Mouse (Mus musculus) hindbrain, postnatal 0 days (tissue): ENCODE measurements around the gene Tmem88. TPM values are rescaled to one million over a fixed set of nuclear protein-coding genes. Genes with fewer than 3 reads are reported as not detected.

Experiments
- ATAC-seq: fragments of 200-750 bp; cut with Nextera tagmentation; 2 replicates; pipeline ENCODE4 v1.8.0; 2017; ENCODE audit warnings: mild to moderate bottlenecking, moderate TSS enrichment, moderate library complexity
- DNase-seq: peaks from one replicate; pipeline ENCODE4 v3.0.0-alpha.2; 2015; ENCODE audit warnings: low spot score
- H3K27ac ChIP-seq: fragments of 300-500 bp; sonication (generic); 2 replicates; pipeline ENCODE4 v1.5.1; 2014; ENCODE audit warnings: mild to moderate bottlenecking
- H3K27me3 ChIP-seq: fragments of 300-500 bp; sonication (generic); 2 replicates; pipeline ENCODE4 v1.6.1; 2014; ENCODE audit warnings: low read length, mixed read lengths; ENCODE audit not compliant: insufficient read depth
- H3K36me3 ChIP-seq: fragments of 300-500 bp; sonication (generic); 2 replicates; pipeline ENCODE4 v1.6.1; 2014; ENCODE audit warnings: low read length, mixed read lengths; ENCODE audit not compliant: insufficient read depth
- H3K4me1 ChIP-seq: fragments of 300-500 bp; sonication (generic); 2 replicates; pipeline ENCODE4 v1.6.1; 2014; ENCODE audit warnings: antibody characterized with exemption, low read length, mixed read lengths; ENCODE audit not compliant: insufficient read depth
- H3K4me2 ChIP-seq: fragments of 300-500 bp; sonication (generic); 2 replicates; pipeline ENCODE4 v1.6.1; 2014; ENCODE audit warnings: low read depth, mild to moderate bottlenecking, low read length, moderate library complexity, mixed read lengths
- H3K4me3 ChIP-seq: fragments of 300-500 bp; sonication (generic); 2 replicates; pipeline ENCODE4 v1.5.1; 2014; ENCODE audit warnings: low read length
- H3K9ac ChIP-seq: fragments of 300-500 bp; sonication (generic); replicated peaks from 2 replicates; pipeline ENCODE4 v1.6.1; 2014; ENCODE audit warnings: mild to moderate bottlenecking, low read length, moderate library complexity, mixed read lengths
- H3K9me3 ChIP-seq: fragments of 300-500 bp; sonication (generic); 2 replicates; pipeline ENCODE4 v1.6.1; 2016; ENCODE audit warnings: low read length, mixed read lengths
- CTCF ChIP-seq: IDR thresholded peaks from 2 replicates; pipeline ENCODE4 v1.5.1; 2016; ENCODE audit warnings: antibody characterized with exemption, control low read depth, low read depth
- WGBS: fragments of 180-500 bp; shearing (Covaris S2); extraction: QIAGEN DNeasy Blood & Tissue Kit; methylation state at CpG from one replicate; pipeline ENCODE4 v1.1.7; 2014; 5-methylcytosine and 5-hydroxymethylcytosine counted together
- polyA plus RNA-seq: library from polyadenylated mRNA; unstranded; fragments of >200 nt; fragmentation: Nextera tagmentation; extraction: Ambion mirVana; gene quantifications from 2 replicates; pipeline ENCODE4 v1.2.1, GENCODE M21; 2015
- total RNA-seq: library from RNA; depleted of rRNA; stranded (reverse); fragments of >200 nt; gene quantifications from 2 replicates; pipeline ENCODE4 v1.2.3, GENCODE M21; 2014

Tmem88 gene
- total and polyA plus RNA-seq, 2 experiments from 2014 or later = 3.8 to 8.7 TPM

- no peak overlapping the region for H3K4me3 ChIP-seq
- H3K9me3 ChIP-seq = no peaks in the 10 kb centered on the region
- peaks cover 7% of the 10 kb centered on the region; the same call in 1 of the 2 replicates for H3K4me1 ChIP-seq
- ATAC-seq (no peak), DNase-seq (no peak)
- peak overlapping the region; percentile 70 for H3K27ac ChIP-seq
- no peaks in the 10 kb centered on the region for H3K27me3 ChIP-seq
- WGBS = 24% methylated on average over 12 of the region's 12 CpGs
- H3K9ac ChIP-seq = no peak overlapping the region
- H3K36me3 ChIP-seq = no peaks in the 10 kb centered on the region; the same call in 1 of the 2 replicates
- no peak for TF ChIP-seq CTCF
- H3K4me2 ChIP-seq = peak overlapping the region; percentile 36
These were observed 26.4 kb downstream of the Tmem88 start for GRCm38 (mm10) chr11:69371601-69372000.

GRCm38 (mm10) chr11:69370817-69371215, 27.2 kb downstream of the Tmem88 start:
- TF ChIP-seq CTCF = no peak
- DNase-seq (no peak), ATAC-seq (no peak)
- Histone ChIP-seq H3K27ac (peak overlapping the region; percentile 70; the same call in 1 of the 2 replicates), H3K4me2 (peak overlapping the region; percentile 36), H3K4me3 (no peak overlapping the region), H3K9ac (no peak overlapping the region), H3K9me3 (no peaks in the 10 kb centered on the region), H3K27me3 (no peaks in the 10 kb centered on the region), H3K36me3 (no peaks in the 10 kb centered on the region; the same call in 1 of the 2 replicates), H3K4me1 (peaks cover 11% of the 10 kb centered on the region)
- WGBS = 15% methylated on average over 9 of the region's 9 CpGs

- 22% methylated on average over 2 of the region's 2 CpGs for WGBS
- H3K36me3 ChIP-seq = no peaks in the 10 kb centered on the region
- ATAC-seq (no peak), DNase-seq (peak; percentile 27)
- H3K9me3 ChIP-seq = no peaks in the 10 kb centered on the region
- no peaks in the 10 kb centered on the region for H3K27me3 ChIP-seq
- H3K4me1 ChIP-seq = peaks cover 18% of the 10 kb centered on the region
- peak overlapping the region; percentile 93 for H3K4me2 ChIP-seq
- peak overlapping the region; percentile 99; the same call in 1 of the 2 replicates for H3K9ac ChIP-seq
- peak overlapping the region; percentile 98 for H3K27ac ChIP-seq
- H3K4me3 ChIP-seq = peak overlapping the region; percentile 79
- TF ChIP-seq CTCF = no peak
These were observed 27.8 kb downstream of the Tmem88 start for GRCm38 (mm10) chr11:69369990-69370816.

- H3K9me3 ChIP-seq = no peaks in the 10 kb centered on the region
- WGBS = 2% methylated on average over 23 of the region's 34 CpGs
- H3K4me2 ChIP-seq = peak within 1 kb of the TSS; percentile 93
- DNase-seq (peak; percentile 39), ATAC-seq (no peak)
- no peak for TF ChIP-seq CTCF
- H3K36me3 ChIP-seq = no peaks in the 10 kb centered on the region
- H3K27me3 ChIP-seq = no peaks in the 10 kb centered on the region
- H3K9ac ChIP-seq = peak within 1 kb of the TSS; percentile 99
- peak within 1 kb of the TSS; percentile 98 for H3K27ac ChIP-seq
- H3K4me3 ChIP-seq = peak within 1 kb of the TSS; percentile 79
- peaks cover 26% of the 10 kb centered on the region for H3K4me1 ChIP-seq
These were observed 28.6 kb downstream of the Tmem88 start, which contains the start of gene Chd3 for GRCm38 (mm10) chr11:69369215-69369989. Chd3 (minus strand) TSS chr11:69369406.

GRCm38 (mm10) chr11:69368356-69369214, 29.4 kb downstream of the Tmem88 start:
- Histone ChIP-seq H3K4me1 (peaks cover 29% of the 10 kb centered on the region), H3K4me2 (peak overlapping the region; percentile 93), H3K4me3 (peak overlapping the region; percentile 79), H3K9me3 (no peaks in the 10 kb centered on the region), H3K27me3 (no peaks in the 10 kb centered on the region), H3K27ac (peak overlapping the region; percentile 98), H3K9ac (peak overlapping the region; percentile 99), H3K36me3 (no peaks in the 10 kb centered on the region)
- ATAC-seq (no peak), DNase-seq (peak; percentile 71)
- 1% methylated on average over 52 of the region's 106 CpGs for WGBS
- TF ChIP-seq CTCF = no peak
